Mouse (Mus musculus): ENCODE data around the gene Map3k14.

- TF ChIP-seq POLR2A (IDR thresholded peaks at IDR 0.05; ENCODE audit: low read depth, low read length), result no peak
- TF ChIP-seq CTCF (IDR thresholded peaks at IDR 0.05; ENCODE audit: extremely low read depth, insufficient read depth, insufficient read length, insufficient replicate concordance), result no peak
Observed at GRCm38 (mm10) chr11:103173041-103173770, 94.1 kb downstream of the Map3k14 start.

Measured in spleen, adult 2 months (tissue).